Mouse (Mus musculus) megakaryocyte, adult 5-6 weeks (primary cell): ENCODE data around the gene Ptpn20. TPM values are rescaled to one million over a fixed set of nuclear protein-coding genes. Genes with fewer than 3 reads are reported as not detected.

Experiments
- ATAC-seq: 2 replicates; pipeline ENCODE4 v1.8.0; 2016; ENCODE audit warnings: mild to moderate bottlenecking, inconsistent platforms; ENCODE audit not compliant: poor library complexity, severe bottlenecking
- total RNA-seq, 2 experiments: library from RNA; stranded (forward) in 1 of 2; stranded (reverse) in 1 of 2; fragments of 153-499, 151-499 nt in 1 of 2; fragments of 221-1000, 200-1000 nt in 1 of 2; gene quantifications; 2 replicates each; pipeline versions ENCODE4 v1.2.3 to v1.2.4; 2015 to 2017

Ptpn20 gene
- total RNA-seq, 2 experiments from 2014 or later: not detected

- ATAC-seq: no peak
These were observed 84.5 kb downstream of the Ptpn20 start for GRCm38 (mm10) chr14:33673350-33674087.

GRCm38 (mm10) chr14:33677996-33678395 is 89.0 kb downstream of the Ptpn20 start:
- ATAC-seq: no peak

GRCm38 (mm10) chr14:33678740-33679139 is 89.7 kb downstream of the Ptpn20 start:
- ATAC-seq: no peak

GRCm38 (mm10) chr14:33680621-33681020 is 91.6 kb downstream of the Ptpn20 start:
- no peak for ATAC-seq

- ATAC-seq: no peak
These were observed 93.8 kb downstream of the Ptpn20 start for GRCm38 (mm10) chr14:33682768-33683167.

- ATAC-seq: no peak
These were observed 94.7 kb downstream of the Ptpn20 start for GRCm38 (mm10) chr14:33683701-33684100.

GRCm38 (mm10) chr14:33687444-33688028 is 98.5 kb downstream of the Ptpn20 start:
- no peak for ATAC-seq

- no peak for ATAC-seq
These were observed 100.0 kb downstream of the Ptpn20 start for GRCm38 (mm10) chr14:33689044-33689443.

Other genes with a start within 250 kb of the Ptpn20 start
- gene Mapk8, start 142.0 kb upstream of the Ptpn20 start, total RNA-seq (2015): 19.6 TPM in 2 replicates
- 34.4 and 38.7 TPM in 2 replicates for gene Mapk8, start 142.0 kb upstream of the Ptpn20 start, total RNA-seq (2017)
- not detected in 2 replicates for gene Frmpd2, start 117.5 kb upstream of the Ptpn20 start, total RNA-seq (2015)
- gene Frmpd2, start 117.5 kb upstream of the Ptpn20 start, total RNA-seq (2017): not detected in 2 replicates